Mouse (Mus musculus) CH12.LX (cell line): ENCODE measurements around the gene Gucy1a1.

Experiments
- JUND ChIP-seq: conservative IDR thresholded peaks from 2 replicates; pipeline ENCODE4 v1.6.1; 2011; ENCODE audit warnings: low read depth, low read length, improper control_type of control experiment
- NRF1 ChIP-seq: IDR thresholded peaks from 2 replicates; pipeline ENCODE4 v1.6.1; 2014; ENCODE audit warnings: low read depth, mild to moderate bottlenecking, inconsistent platforms, low read length, improper control_type of control experiment, moderate library complexity
- POLR2A ChIP-seq: IDR thresholded peaks from 2 replicates; pipeline ENCODE4 v1.6.1; 2011; ENCODE audit warnings: low read depth, mild to moderate bottlenecking, improper control_type of control experiment, low read length
- POLR2AphosphoS2 ChIP-seq: IDR thresholded peaks from 2 replicates; pipeline ENCODE4 v1.6.1; 2011; ENCODE audit warnings: low read depth, low read length, improper control_type of control experiment
- RAD21 ChIP-seq: IDR thresholded peaks from 2 replicates; pipeline ENCODE4 v1.6.1; 2011; ENCODE audit warnings: low read depth, mild to moderate bottlenecking, low read length, improper control_type of control experiment, moderate library complexity
- TCF12 ChIP-seq: IDR thresholded peaks from 2 replicates; pipeline ENCODE4 v1.6.1; 2014; ENCODE audit warnings: low read depth, mild to moderate bottlenecking, inconsistent platforms, low read length, improper control_type of control experiment
- ZMIZ1 ChIP-seq: IDR thresholded peaks from 2 replicates; pipeline ENCODE4 v1.6.1; 2012; ENCODE audit warnings: low read depth, mild to moderate bottlenecking, inconsistent platforms, low read length, improper control_type of control experiment

DNA sequence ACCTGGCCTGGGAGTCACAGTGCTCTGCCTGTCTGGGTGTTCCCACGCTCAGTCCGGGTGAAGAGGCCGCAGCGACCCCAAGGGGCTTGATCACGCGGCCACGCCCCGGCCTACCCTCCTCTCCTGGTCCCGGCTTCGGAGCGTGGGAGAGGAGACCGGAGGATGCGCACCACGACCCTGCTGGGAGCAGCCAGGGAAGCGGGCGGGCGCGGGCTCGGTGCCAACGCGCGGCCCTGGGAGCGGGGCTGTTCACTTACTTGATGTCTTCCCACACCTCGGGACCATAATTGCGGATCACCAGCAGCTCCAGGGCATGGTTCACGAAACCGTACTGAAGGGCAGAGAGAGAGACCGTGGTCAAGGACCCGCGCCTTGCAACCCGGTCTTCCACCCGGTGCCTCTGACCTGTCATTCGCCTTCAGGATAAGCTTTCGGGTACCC lies 71.8 kb downstream of the Gucy1a1 start:
- TF ChIP-seq TCF12 (no peak), NRF1 (no peak), RAD21 (no peak), POLR2A (no peak), JUND (no peak), POLR2AphosphoS2 (no peak), ZMIZ1 (no peak)
